Mouse (Mus musculus): Measurements from ENCODE around the gene Tbl3. TPM values are rescaled to one million over a fixed set of nuclear protein-coding genes. Genes with fewer than 3 reads are reported as not detected.
"Not testable (repeated sequence)": the region's sequence is repeated elsewhere in the genome, so short reads cannot be mapped to it uniquely, and the experiment has no call there.

The Tbl3 gene
- polyA plus RNA-seq, 1 experiment from 2014 or later = 25.2 TPM

DNA sequence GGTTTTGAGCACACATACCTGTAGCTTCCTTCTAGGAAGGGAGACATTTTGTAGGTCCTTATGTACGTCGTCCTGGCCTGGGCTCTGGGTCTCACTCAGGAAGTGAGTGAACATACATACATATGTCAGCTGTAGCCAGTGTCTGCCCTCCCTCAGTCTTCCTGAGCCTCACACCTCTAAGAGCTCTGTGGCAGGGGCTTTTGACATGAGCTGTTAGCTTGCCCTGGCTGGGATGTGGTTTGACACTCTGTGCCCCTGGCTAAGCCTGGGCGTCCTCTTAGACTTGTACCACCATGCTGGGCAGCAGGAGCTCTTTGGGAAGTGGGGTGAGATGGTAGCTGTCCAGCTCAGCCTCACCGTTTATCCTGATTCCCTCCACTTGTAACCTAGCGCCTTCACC is 36.1 kb downstream of the Tbl3 start:
- H3K27me3 ChIP-seq (replicated peaks; ENCODE audit: control insufficient read depth, insufficient read depth, low read length) = no peaks in the 10 kb centered on the region
- H3K9ac ChIP-seq (ENCODE audit: low read depth, low read length) = no peak overlapping the region
- no peak overlapping the region for H3K27ac ChIP-seq (ENCODE audit: low read depth, low read length)

DNA sequence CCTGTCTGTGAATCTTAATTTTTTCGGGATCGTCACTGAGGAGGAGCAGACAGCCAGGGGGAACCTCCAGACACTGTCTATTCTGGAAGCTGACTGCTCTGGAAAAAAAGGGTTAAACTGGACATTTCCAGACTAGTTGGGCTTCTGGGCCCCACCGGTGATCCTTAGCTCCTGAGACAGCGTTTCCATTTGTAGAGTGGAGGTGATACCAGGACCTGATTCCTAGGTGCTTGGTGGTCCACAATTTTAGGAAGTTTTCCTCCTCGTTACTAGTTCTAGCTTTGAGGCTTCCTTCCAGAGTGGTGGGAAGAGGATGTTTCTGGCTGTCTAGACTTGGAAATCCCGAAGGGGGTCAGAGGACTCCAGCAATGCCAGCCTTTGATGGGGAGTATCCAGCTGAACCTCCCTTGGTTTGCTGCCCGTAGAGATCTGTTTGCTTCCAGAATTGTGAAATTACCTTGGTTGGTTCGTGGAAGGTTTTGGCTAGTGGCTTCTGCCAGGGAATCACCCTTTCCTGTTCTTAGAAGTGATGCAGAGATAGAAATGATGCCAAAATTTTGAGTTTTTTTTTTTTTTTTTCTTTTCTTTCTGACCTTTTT is 37.1 kb downstream of the Tbl3 start:
- ATAC-seq = no peak
- Histone ChIP-seq H3K9me3 (ENCODE audit: control insufficient read depth) (no peaks in the 10 kb centered on the region), H3K4me1 (replicated peaks; ENCODE audit: control insufficient read depth, insufficient read depth, low read length) (peaks cover 16% of the 10 kb centered on the region), H3K27ac (ENCODE audit: low read depth, low read length) (peak overlapping the region; percentile 85; the same call in 1 of the 2 replicates), H3K4me2 (replicated peaks; ENCODE audit: low read depth) (peak overlapping the region; percentile 72), H3K36me3 (ENCODE audit: control insufficient read depth, insufficient read depth) (peaks cover 5% of the 10 kb centered on the region; the same call in 1 of the 2 replicates), H3K27me3 (replicated peaks; ENCODE audit: control insufficient read depth, insufficient read depth, low read length) (no peaks in the 10 kb centered on the region), H3K9ac (ENCODE audit: low read depth, low read length) (peak overlapping the region; percentile 93), H3K4me3 (ENCODE audit: low read depth, low read length) (peak overlapping the region; percentile 90)
- TF ChIP-seq CTCF (IDR thresholded peaks at IDR 0.05; ENCODE audit: low read depth) = no peak
- 6% methylated on average over 8 of the region's 8 CpGs for WGBS

More for the DNA sequence above, 36.1 kb downstream of the Tbl3 start:
- no peak for ATAC-seq
- 58% methylated on average over 5 of the region's 5 CpGs for WGBS
- H3K4me3 ChIP-seq (ENCODE audit: low read depth, low read length) = no peak overlapping the region
- peaks cover 16% of the 10 kb centered on the region for H3K4me1 ChIP-seq (replicated peaks; ENCODE audit: control insufficient read depth, insufficient read depth, low read length)
- H3K36me3 ChIP-seq (ENCODE audit: control insufficient read depth, insufficient read depth) = peaks cover 8% of the 10 kb centered on the region; the same call in 1 of the 2 replicates
- H3K4me2 ChIP-seq (replicated peaks; ENCODE audit: low read depth) = peak overlapping the region; percentile 72
- no peak for TF ChIP-seq CTCF (IDR thresholded peaks at IDR 0.05; ENCODE audit: low read depth)
- no peaks in the 10 kb centered on the region for H3K9me3 ChIP-seq (ENCODE audit: control insufficient read depth)

DNA sequence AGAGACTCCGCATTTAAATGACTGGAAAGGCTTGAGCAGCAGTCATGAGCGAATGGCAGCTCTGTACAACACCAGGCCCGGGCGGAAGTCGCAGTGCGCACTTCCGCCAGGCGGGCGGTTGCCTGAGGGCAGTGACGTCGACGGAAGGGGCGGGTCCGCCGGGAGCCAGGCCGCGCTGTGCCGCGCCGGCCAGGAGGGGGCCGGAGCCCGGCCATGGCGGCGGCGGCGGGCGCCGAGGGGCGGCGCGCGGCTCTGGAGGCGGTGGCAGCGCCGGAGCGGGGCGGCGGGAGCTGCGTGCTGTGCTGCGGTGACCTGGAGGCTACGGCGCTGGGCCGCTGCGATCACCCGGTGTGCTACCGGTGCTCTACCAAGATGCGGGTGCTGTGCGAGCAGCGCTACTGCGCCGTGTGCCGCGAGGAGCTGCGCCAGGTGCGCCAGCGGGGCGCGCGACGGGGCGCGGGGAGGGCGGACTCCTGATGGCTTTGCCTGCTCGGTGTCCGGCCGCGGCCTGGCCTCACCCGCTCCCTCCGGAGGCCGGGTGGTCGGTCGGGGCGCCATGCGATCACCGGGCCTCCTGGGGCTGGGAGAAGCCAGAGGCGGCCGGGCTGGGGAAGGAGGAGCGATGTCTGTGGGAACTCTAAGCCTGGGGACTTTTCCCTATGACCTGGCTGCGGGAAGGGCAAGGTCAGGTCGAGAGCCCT is 37.8 kb downstream of the Tbl3 start, which contains the start of gene Zfp598:
Zfp598 (plus strand) TSS at position 143 of the 701 bp plus-strand sequence.
- TF ChIP-seq CTCF (IDR thresholded peaks at IDR 0.05; ENCODE audit: low read depth) = peak; percentile 51
- peaks cover 16% of the 10 kb centered on the region for H3K4me1 ChIP-seq (replicated peaks; ENCODE audit: control insufficient read depth, insufficient read depth, low read length)
- WGBS = under 1% methylated on average over 76 of the region's 80 CpGs

DNA sequence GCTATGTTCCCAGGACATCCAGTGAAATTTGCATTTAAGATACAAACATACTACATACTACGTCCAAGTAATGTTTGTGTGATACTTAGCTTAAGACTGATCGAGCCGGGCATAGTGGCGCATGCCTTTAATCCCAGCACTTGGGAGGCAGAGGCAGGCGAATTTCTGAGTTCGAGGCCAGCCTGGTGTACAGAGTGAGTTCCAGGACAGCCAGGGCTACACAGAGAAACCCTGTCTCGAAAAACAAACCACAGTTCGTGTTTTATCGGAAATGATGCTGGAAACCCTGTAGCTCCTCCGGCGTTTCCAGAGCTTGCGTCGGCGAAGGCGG is 38.3 kb downstream of the Tbl3 start:
- not testable (repeated sequence) for H3K27me3 ChIP-seq (replicated peaks; ENCODE audit: control insufficient read depth, insufficient read depth, low read length); H3K36me3 ChIP-seq (ENCODE audit: control insufficient read depth, insufficient read depth); H3K9me3 ChIP-seq (ENCODE audit: control insufficient read depth)
- peak overlapping the region; percentile 85 for H3K27ac ChIP-seq (ENCODE audit: low read depth, low read length)
- peaks cover 16% of the 10 kb centered on the region for H3K4me1 ChIP-seq (replicated peaks; ENCODE audit: control insufficient read depth, insufficient read depth, low read length)
- 0 out of 2 replicates have a peak overlapping the region, but pooled peaks have one; percentile 93 for H3K9ac ChIP-seq (ENCODE audit: low read depth, low read length)
- peak overlapping the region; percentile 72 for H3K4me2 ChIP-seq (replicated peaks; ENCODE audit: low read depth)
- peak; percentile 2 for ATAC-seq
- H3K4me3 ChIP-seq (ENCODE audit: low read depth, low read length) = peak overlapping the region; percentile 90
- 11% methylated on average over 15 of the region's 15 CpGs for WGBS

More for the DNA sequence above, 37.8 kb downstream of the Tbl3 start, which contains the start of gene Zfp598:
- Histone ChIP-seq H3K9ac (ENCODE audit: low read depth, low read length) (peak within 1 kb of the TSS; percentile 93), H3K27ac (ENCODE audit: low read depth, low read length) (peak within 1 kb of the TSS; percentile 85), H3K4me2 (replicated peaks; ENCODE audit: low read depth) (peak within 1 kb of the TSS; percentile 72), H3K27me3 (replicated peaks; ENCODE audit: control insufficient read depth, insufficient read depth, low read length) (no peaks in the 10 kb centered on the region), H3K36me3 (ENCODE audit: control insufficient read depth, insufficient read depth) (peaks cover 5% of the 10 kb centered on the region; the same call in 1 of the 2 replicates), H3K4me3 (ENCODE audit: low read depth, low read length) (peak within 1 kb of the TSS; percentile 90), H3K9me3 (ENCODE audit: control insufficient read depth) (no peaks in the 10 kb centered on the region)
- peak; percentile 95 for ATAC-seq

DNA sequence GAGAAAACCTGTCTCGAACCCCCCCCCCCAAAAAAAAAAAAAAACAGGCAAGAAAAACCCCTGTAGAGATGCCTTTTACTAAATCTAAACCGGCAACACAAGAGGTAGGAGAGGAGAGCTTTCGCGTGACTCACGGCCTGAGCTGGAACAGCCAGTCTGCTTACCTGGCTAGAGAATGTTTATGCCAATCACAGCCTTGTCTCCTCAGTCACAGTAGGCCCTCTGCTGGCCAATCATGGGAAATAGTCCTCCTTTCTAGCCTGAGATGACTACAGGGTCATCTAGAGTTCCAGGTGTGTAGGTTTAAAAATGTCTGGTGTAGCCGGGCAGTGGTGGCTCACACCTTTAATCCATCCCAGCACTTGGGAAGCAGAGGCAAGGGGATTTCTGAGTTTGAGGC is 40.0 kb downstream of the Tbl3 start:
- H3K27me3 ChIP-seq (replicated peaks; ENCODE audit: control insufficient read depth, insufficient read depth, low read length) = no peaks in the 10 kb centered on the region
- 17% methylated on average over 6 of the region's 6 CpGs for WGBS
- peak; percentile 25 for ATAC-seq
- no peak overlapping the region for H3K9ac ChIP-seq (ENCODE audit: low read depth, low read length)
- H3K4me3 ChIP-seq (ENCODE audit: low read depth, low read length) = no peak overlapping the region
- H3K9me3 ChIP-seq (ENCODE audit: control insufficient read depth) = no peaks in the 10 kb centered on the region
- TF ChIP-seq CTCF (IDR thresholded peaks at IDR 0.05; ENCODE audit: low read depth) = peak; percentile 86
- no peak overlapping the region for H3K4me2 ChIP-seq (replicated peaks; ENCODE audit: low read depth)
- no peak overlapping the region for H3K27ac ChIP-seq (ENCODE audit: low read depth, low read length)
- H3K4me1 ChIP-seq (replicated peaks; ENCODE audit: control insufficient read depth, insufficient read depth, low read length) = peaks cover 16% of the 10 kb centered on the region
- no peaks in the 10 kb centered on the region for H3K36me3 ChIP-seq (ENCODE audit: control insufficient read depth, insufficient read depth)

DNA sequence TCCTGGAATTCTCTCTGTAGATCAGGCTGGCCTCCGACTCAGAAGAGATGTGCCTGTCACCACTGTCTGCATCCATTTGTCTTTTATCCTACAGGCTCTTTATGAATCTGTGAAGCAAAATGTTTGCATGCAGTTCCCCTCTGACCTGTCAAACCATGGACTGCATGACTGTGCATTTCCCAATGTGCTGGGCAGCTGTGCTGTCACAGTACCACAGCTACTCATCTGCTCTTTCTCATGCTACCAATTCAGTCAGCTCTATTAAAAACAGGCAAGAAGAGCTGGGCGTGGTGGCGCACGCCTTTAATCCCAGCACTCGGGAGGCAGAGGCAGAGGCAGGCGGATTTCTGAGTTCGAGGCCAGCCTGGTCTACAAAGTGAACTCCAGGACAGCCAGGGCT is 40.4 kb downstream of the Tbl3 start:
- H3K27ac ChIP-seq (ENCODE audit: low read depth, low read length); H3K9me3 ChIP-seq (ENCODE audit: control insufficient read depth); ATAC-seq; H3K9ac ChIP-seq (ENCODE audit: low read depth, low read length); H3K27me3 ChIP-seq (replicated peaks; ENCODE audit: control insufficient read depth, insufficient read depth, low read length); H3K4me2 ChIP-seq (replicated peaks; ENCODE audit: low read depth); H3K36me3 ChIP-seq (ENCODE audit: control insufficient read depth, insufficient read depth); H3K4me3 ChIP-seq (ENCODE audit: low read depth, low read length): not testable (repeated sequence)
- H3K4me1 ChIP-seq (replicated peaks; ENCODE audit: control insufficient read depth, insufficient read depth, low read length) = peaks cover 16% of the 10 kb centered on the region
- 53% methylated on average over 7 of the region's 7 CpGs for WGBS
